Mouse (Mus musculus): ENCODE measurements around the gene Lap3. TPM values are rescaled to one million over a fixed set of nuclear protein-coding genes. Genes with fewer than 3 reads are reported as not detected.
A peak's percentile ranks its signal among the peaks of the same experiment; 100 is the strongest.

The Lap3 gene
- total RNA-seq, 1 experiment from 2014 or later = 13.1 TPM

DNA sequence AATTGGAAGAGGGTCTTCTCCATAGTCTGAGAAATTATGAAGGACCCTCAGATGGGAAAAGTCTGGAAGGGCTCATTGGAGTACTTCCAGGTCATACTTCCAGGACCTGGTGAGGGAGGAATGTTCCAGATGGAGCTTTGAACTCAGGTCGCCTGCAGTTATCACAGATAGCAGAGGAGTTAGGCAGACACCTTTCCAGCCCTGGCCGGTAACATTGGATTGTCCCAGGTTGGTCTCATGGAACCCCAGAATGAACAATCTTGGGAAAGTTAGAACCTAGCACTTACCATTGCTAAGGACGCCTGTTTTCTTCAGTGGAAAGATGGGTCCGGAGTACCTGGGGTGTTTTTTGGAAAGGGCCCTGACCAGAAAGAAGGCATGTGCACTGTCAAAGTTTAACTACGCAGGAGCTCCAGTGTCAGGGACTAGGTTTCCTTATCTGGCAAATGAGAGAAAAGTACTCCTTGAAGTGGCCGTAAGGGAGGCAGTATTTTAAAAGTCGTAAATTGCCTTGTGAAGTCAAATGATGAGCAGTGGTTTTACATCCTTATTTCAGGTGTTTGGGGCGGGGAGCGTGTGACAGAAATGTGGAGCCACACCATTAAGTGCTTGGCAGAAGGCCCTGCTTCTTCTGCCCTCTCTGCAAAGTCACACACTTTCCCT is 1.1 kb downstream of the Lap3 start:
- no peak for ATAC-seq (replicated peaks; ENCODE audit: insufficient number of reproducible peaks, low FRiP score, low TSS enrichment, poor library complexity, severe bottlenecking)

DNA sequence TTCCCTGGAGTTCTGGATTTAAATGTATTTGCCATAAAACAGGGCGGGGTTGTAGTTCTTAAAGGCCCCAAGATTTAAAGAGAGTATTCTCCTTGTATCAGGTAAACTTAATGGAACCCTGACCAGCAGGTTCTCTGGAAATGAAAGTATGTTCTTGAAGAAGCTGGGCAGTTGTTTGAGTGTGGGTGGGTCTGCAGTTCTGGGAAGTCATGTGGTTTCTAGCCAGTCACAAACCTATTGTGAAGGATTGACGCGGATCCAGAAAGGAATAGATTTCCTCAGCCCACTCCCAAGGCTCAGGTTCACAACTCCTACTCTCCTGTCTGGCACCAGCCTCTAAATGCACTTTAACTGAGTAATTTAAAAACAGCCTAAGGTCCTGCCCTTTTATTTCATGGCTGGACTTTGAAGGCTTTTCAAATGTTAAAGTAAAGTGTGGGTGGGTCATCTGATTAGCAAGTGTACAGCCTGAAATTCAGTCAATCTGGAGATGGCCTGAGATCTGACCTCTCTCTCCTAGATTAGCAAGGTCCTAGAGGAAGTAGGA is 2.3 kb downstream of the Lap3 start:
- ATAC-seq (replicated peaks; ENCODE audit: insufficient number of reproducible peaks, low FRiP score, low TSS enrichment, poor library complexity, severe bottlenecking) = no peak

DNA sequence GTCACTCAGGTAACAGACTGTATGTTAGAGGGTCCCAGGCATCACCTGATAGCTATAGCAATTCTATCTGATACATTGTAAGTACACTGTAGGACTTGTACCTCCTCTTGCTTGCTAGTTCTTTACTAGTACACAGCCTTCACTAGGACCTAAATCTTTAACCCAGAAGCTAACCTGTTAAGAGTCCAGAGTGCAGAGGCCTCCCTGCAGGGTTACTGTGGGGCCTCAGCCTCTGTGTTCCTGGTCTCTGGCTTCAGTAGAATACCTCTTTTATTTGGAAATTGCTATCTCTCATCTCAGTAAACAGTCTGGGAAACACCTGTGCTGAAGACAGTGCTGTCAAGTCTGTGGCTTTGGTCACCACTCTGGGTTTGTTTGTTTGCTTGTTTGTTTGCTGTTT is 2.9 kb downstream of the Lap3 start:
- no peak for ATAC-seq (replicated peaks; ENCODE audit: insufficient number of reproducible peaks, low FRiP score, low TSS enrichment, poor library complexity, severe bottlenecking)

DNA sequence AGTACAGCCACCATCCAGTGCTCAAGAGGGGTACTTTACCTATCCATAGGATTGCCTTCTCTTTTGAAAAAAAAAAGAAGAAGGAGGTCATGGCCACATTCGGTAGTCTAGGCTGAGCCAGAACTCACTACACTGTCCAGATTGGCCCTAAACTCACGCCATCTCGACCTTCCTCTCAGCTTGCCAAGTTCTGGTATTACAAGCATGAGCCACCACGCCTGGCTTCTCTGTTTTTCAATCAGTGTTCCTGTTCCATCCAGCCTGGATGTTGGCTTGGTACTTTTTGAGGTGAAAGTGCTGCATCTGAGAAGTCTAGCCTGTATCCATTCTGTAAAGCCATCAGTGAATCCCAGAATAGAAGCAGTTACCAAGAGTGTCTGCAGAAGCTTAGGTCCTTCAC is 3.3 kb downstream of the Lap3 start:
- ATAC-seq (replicated peaks; ENCODE audit: insufficient number of reproducible peaks, low FRiP score, low TSS enrichment, poor library complexity, severe bottlenecking) = no peak

DNA sequence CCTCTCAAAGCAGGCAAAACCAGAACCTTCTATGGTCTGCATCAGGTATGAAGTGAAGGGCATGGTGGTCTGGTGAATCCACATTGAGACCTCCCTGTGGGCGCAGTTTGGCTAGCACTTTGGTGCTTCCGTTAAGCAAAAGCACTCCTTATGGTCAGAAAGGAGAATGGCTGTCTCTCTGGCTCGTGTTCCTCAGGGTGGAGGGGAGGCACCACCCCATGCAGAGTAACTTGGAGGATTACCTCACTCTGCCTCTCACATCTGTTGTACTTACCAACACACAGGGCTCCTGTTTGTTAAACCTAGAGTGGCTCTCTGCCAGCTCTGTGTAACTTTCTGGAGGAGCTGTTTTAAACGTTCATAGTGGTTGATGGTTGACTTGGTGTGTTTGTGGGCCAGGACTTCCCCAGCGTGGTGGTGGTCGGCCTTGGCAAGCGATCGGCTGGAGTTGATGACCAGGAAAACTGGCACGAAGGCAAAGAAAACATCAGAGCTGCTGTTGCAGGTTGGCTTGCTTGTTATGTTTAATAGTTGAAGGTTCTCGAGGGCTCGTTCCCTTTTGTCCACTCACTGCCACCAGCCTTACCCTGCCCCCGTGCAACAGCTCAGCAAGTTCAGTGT is 3.9 kb downstream of the Lap3 start:
- no peak for ATAC-seq (replicated peaks; ENCODE audit: insufficient number of reproducible peaks, low FRiP score, low TSS enrichment, poor library complexity, severe bottlenecking)

DNA sequence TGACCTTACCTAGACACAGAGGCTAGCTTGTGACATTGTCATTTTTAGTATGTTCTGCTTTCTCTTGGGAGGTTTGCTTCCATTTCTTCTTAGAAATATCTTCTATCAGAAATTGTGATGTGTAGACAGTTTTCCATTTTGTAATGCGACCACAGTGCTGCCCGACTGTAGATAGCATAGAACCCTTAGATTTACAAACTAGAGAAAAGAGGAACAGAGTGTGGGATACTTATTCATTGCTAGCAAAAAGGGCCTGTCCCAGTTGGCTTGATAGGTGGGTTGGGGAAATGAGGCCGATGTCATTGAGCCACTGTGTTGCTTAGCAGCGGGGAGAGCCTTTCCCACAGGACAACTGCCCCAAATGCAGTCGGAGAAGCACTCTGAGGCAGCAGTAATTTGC is 4.4 kb downstream of the Lap3 start:
- ATAC-seq (replicated peaks; ENCODE audit: insufficient number of reproducible peaks, low FRiP score, low TSS enrichment, poor library complexity, severe bottlenecking) = no peak

DNA sequence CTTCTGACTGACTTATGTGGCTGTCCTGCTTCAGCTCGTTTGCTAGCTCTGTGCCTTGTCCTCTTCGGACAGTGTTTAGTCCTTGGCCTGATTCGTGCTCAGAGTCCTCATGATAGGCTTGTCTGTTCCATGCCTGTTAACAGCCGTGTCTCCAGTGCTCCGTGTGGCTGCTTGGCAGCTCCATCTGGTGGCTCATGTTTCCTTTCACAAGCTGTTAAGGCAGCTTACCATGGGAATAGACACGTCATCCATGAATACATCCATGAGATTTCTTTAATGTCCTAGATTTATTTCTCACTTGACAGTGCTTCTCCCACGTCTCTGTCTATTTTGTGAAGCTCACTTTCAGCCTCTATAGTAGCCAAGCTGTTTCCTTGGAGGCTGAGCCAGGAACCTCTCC is 16.9 kb downstream of the Lap3 start:
- no peak for ATAC-seq (replicated peaks; ENCODE audit: insufficient number of reproducible peaks, low FRiP score, low TSS enrichment, poor library complexity, severe bottlenecking)

DNA sequence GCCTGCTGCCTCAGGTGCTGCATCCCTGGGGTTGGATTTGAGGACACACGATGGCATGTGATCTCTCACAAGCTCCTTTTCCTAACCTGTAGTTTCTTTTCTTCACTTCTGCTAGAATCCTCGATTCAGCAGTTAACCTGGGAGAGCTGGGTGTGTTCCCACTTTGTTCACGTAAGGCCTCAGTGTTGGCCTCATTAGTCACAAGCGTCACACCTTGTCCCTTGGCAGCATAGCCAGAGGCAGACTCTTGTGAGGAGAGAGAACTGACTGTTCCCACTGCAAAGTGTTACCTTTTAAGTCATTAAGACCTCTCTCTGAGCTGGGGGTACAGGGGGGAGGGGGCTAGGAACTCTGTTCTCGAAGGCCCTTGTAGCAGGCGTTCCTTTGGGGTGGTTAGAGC is 19.7 kb downstream of the Lap3 start:
- ATAC-seq (replicated peaks; ENCODE audit: insufficient number of reproducible peaks, low FRiP score, low TSS enrichment, poor library complexity, severe bottlenecking) = no peak

DNA sequence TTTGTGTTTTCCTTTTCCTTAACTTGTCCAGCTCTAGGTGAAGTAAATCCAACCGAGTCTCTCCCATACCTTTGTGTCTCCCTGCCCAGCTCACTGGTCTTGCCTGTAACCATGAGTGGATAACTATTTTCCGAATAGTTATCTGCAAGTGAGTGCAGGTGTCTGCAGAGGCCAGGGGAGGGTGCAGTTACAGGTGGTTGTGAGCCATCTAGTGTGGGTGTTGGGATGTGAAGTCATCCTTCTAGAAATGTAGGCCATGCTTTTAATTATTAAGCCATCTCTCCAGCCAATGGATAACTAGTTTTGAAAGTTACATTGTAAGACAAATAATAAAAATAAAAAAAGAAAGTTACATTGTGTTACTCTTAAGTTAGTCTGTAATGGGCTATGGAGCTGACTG is 20.3 kb downstream of the Lap3 start:
- no peak for ATAC-seq (replicated peaks; ENCODE audit: insufficient number of reproducible peaks, low FRiP score, low TSS enrichment, poor library complexity, severe bottlenecking)

DNA sequence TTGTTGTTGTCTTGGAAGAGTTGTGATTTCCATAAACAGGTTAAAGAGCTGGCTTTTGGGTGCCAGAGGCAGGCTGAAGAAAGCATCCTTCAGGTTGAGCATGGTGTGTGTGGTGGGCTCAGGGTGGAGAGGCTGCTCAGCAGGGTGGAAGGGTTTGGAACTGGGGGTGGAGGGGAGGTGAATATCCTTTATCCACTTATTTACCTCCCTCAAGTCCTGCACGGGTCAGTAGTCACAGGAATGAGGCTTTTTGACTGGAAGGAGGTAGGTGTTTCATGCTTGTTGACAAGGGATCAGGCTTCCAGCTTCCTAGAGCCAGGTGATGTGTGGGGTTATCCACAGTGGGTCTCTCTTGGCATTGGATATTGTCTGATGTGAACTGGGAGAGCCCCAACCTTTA is 21.4 kb downstream of the Lap3 start:
- no peak for ATAC-seq (replicated peaks; ENCODE audit: insufficient number of reproducible peaks, low FRiP score, low TSS enrichment, poor library complexity, severe bottlenecking)

DNA sequence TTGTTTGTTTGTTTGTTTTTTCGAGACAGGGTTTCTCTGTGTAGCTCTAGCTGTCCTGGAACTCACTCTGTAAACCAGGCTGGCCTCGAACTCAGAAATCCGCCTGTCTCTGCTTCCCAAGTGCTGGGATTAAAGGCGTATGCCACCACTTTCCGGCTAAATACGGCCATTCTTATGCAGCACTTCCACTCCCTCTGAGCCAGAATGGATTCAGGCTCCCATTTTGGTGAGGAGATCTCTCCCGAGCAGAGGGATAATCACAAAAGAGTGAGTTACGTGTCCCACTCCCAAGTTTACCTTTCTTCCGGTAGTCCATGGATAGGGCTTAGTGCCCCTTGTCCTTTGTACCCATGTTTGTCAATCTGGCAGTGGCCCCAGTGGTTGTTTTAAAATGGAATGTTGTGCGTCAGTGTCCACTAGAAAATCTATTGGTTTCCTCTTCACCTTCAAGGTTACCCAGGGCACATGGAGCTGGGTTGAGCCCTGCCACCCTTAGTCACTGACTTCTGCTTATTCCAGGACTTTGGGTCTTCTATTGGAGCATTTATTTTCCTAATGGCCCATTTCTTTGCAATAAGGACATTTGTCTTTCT is 22.1 kb downstream of the Lap3 start:
- no peak for ATAC-seq (replicated peaks; ENCODE audit: insufficient number of reproducible peaks, low FRiP score, low TSS enrichment, poor library complexity, severe bottlenecking)

DNA sequence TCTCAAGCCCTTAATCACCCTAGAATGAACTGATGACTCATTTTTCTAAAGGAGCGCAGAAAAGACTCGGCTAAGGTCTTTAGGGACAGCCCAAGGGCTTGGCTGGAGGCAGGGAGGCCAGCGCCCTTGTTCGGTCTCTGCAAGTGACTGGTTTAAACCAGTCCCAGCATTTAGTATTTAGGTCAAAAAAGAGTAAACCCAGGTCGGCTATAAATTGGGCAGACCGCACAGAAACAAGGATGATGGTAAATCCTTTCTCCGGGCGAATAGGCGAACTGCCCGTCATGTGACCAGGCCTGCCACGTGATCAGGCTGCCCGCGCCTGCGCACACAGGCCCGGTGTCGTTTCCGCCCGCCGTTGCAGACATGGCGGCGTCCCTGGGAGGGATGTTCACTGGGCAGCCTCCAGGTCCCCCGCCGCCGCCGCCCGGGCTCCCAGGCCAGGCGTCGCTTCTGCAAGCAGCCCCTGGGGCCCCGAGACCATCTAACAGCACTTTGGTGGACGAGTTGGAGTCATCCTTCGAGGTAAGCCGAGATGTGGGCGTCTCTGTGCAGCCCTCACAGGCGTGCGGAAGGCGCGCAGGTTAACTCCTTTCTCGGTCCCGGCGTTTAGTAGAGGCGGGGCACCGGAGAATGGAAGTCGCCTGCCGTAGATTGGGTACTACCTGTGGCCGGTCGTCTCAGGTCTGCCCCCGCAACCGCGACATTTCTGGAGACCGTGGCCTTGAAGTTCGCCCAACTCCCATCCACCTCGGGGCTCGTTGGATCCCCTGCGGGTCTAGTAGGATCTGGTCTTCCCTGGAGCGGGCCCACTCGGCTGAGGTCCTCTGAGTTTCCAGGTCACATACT is 27.0 kb downstream of the Lap3 start, which contains the start of gene Med28:
TSS of gene Med28 (plus strand) at position 270 of the 849 bp plus-strand sequence.
- ATAC-seq (replicated peaks; ENCODE audit: insufficient number of reproducible peaks, low FRiP score, low TSS enrichment, poor library complexity, severe bottlenecking) = peak; percentile 76

DNA sequence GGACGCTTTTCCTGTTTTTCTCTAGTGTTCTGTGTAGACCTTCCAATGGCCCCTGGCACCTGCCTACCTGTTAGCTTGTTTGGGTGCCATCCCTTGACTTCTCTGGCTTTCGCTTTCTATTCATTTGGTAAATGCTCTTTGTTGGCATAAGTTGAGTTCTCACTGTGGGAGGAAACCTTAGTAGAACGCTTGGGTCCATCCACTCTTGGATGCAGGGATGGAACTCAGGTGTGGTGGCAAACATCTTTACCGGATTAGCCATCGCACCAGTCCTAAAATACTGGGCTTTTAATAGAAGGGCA is 27.6 kb downstream of the Lap3 start:
- no peak for ATAC-seq (replicated peaks; ENCODE audit: insufficient number of reproducible peaks, low FRiP score, low TSS enrichment, poor library complexity, severe bottlenecking)

DNA sequence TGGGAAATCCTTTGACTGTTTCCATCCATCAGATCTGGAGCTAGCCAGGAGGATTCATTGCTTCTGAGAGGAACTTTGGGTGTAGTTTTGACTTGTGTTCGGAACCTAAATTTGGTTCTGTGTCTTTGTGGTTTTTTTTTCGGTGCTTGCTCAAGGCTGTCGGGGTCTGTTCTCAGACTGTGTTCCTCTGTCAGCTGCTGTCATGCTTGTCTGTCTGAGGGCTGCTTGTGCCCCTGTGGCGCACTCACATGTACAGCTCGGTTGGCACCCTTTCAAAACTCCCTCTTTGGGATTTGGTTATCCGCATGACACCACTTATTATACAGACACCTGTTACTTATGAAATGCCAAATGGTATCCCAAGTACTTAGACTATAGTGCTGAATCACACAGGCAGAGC is 28.4 kb downstream of the Lap3 start:
- no peak for ATAC-seq (replicated peaks; ENCODE audit: insufficient number of reproducible peaks, low FRiP score, low TSS enrichment, poor library complexity, severe bottlenecking)

DNA sequence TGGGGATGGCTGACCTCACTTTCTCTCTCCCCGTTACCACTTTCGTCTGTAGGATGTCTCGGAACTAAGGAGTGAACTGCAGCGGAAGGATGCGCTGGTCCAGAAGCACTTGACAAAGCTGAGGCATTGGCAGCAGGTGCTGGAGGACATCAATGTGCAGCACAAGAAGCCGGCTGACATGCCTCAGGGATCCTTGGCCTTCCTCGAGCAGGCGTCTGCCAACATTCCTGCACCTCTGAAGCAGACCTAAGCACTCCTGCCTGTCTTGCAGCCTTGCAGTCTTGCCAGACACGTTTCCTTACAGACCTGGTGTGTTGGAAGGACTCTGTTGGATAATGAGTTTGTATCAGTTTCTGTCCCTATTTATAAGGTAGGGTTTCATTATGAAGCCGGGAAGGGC is 31.9 kb downstream of the Lap3 start:
- ATAC-seq (replicated peaks; ENCODE audit: insufficient number of reproducible peaks, low FRiP score, low TSS enrichment, poor library complexity, severe bottlenecking) = no peak

DNA sequence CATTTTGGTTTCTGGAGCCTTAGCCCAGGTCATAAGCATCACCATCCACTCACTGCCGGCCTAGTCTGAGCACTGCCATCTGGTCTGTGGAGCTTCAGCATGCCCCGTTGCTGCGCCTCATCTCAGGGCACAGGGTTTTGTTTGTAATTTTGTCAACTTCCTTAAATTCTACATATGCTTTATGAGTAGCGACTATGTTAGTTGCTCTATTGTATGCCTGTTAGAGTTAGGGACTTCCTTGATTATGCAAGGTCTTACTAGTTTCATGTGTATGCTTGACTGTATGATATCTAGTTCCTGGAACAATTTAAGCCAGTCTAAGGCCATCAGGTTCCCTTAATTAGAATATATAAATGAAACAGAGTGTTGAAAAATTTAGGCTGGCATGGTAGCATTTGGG is 33.2 kb downstream of the Lap3 start:
- peak; percentile 24; the same call in 1 of the 2 replicates for ATAC-seq (replicated peaks; ENCODE audit: insufficient number of reproducible peaks, low FRiP score, low TSS enrichment, poor library complexity, severe bottlenecking)

DNA sequence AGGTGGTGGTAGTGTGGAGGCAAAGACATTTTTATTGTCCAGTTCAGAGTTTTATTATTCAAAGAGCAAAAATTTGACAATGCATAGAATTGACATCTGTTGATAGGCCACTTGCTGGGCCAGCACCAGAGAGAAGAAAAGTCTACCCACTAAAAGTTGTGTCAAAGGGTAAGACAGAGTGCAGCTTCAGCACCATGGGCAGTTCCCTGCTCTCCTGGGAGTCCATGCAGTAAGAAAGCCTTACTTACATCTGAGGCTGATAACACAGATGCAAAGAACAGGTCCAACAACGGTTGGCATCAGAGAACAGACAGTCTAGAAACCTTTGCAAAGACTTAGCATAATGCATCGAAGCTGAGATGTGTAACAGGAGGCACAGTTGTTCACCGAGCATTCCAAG is 36.5 kb downstream of the Lap3 start:
- ATAC-seq (replicated peaks; ENCODE audit: insufficient number of reproducible peaks, low FRiP score, low TSS enrichment, poor library complexity, severe bottlenecking) = no peak

DNA sequence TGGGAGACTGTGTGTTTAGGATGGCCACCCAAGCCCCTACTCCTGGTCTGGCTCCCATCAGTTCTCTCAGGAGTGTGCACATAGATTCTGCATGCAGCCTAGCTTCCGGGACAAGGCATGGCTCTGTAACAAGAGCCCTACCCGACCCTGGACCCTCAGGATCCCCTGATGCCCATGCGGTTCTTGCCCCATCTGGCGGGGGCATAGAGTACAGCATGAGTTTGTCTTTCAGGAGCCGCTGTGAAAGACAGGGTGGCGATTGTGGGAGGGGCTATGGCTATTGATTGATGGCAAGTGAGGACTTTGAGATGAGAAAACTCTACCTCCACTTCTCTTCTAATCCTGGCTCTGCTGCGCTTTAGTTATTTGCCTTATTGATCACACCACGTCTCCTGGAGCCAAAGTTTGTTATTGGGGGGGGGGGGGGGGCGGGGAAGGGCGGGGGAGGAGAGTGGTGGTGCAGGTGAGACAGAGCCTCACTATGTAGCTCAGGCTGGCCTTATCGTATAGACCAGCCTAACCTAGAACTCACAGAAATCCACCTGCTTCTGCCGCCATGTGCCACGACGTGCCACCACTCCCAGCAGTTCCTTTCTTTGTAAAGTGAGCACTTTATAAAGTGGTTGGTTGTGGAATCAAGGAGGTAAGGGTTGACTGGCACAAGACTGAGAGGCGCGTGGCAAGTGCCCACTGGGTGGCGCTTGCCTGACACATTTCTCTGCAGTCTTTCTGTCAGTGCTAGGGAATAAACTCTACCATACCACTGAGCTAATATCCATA is 41.3 kb downstream of the Lap3 start:
- peak; percentile 41; the same call in 1 of the 2 replicates for ATAC-seq (replicated peaks; ENCODE audit: insufficient number of reproducible peaks, low FRiP score, low TSS enrichment, poor library complexity, severe bottlenecking)

DNA sequence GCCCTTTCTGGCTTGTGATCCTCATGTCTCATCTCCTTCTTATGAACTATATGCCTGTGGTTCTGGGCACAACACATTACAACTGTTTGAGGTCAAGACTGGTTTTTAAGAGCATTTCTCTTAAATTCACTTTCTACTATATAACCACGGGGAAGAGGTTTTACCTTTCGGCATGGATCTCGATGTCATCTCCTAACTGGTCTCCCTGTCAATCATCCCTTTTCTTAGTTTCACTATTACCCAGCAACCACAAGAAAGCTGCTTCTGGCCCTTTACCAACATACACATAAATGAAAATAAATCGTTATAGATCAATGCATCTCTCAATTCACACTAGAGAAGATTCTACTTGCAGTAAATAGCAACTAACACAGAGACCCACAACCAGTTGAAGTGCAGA is 42.0 kb downstream of the Lap3 start:
- ATAC-seq (replicated peaks; ENCODE audit: insufficient number of reproducible peaks, low FRiP score, low TSS enrichment, poor library complexity, severe bottlenecking) = no peak

Measured in monocyte, adult 5-6 weeks (primary cell).